Mouse (Mus musculus) lung, postnatal 0 days (tissue): ENCODE data around the gene Plekhh2.

ENCODE experiments used
- CTCF ChIP-seq: IDR thresholded peaks from 2 replicates; pipeline ENCODE4 v1.5.1; 2016; ENCODE audit warnings: antibody characterized with exemption, mild to moderate bottlenecking
- EP300 ChIP-seq: IDR thresholded peaks from 2 replicates; pipeline ENCODE4 v1.6.1; 2016; ENCODE audit warnings: antibody characterized with exemption, mild to moderate bottlenecking, control low read depth

DNA sequence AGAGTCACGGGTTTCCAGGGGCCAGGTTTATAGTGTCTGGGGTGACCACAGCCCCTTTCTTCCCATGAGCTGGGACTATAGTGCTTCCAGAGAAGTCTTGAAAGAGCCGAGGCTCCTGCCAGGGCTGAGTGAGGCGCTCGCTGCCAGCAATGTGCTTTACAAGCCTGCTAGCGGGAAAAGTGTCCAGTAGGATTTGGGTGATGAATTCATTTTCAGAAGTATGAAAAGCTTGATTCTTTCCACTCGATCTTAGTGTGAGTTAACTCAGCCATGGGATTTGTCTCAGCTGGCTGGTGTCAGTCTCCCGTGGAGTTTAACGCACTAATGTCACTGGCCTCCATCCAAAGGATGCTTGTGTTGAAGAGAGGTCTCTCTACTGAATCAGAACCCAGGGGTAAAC is 124.6 kb downstream of the Plekhh2 start:
- no peak for TF ChIP-seq CTCF
- no peak for TF ChIP-seq EP300
